Mouse (Mus musculus) lung, postnatal 0 days (tissue): Measurements from ENCODE around the gene Zbtb7a.

Experiments used
- CTCF ChIP-seq: IDR thresholded peaks from 2 replicates; pipeline ENCODE4 v1.5.1; 2016; ENCODE audit warnings: antibody characterized with exemption, mild to moderate bottlenecking
- EP300 ChIP-seq: IDR thresholded peaks from 2 replicates; pipeline ENCODE4 v1.6.1; 2016; ENCODE audit warnings: antibody characterized with exemption, mild to moderate bottlenecking, control low read depth

DNA sequence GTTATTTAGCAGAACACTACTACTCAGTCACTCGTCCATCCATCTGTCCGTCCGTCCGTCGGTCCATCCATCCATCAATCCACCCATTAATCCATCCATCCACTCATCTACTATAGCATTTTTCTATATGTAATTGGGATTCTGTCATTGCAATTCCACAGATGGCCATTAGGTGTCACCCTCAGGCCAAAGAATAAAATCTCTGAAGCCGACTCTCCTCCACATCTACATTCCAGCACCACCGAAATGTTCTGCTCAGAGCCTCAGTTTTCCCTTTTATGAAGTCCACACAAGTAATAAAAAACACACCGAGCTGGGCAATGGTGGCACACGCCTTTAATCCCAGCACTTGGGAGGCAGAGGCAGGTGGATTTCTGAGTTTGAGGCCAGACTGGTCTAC lies 63.2 kb downstream of the Zbtb7a start:
- no peak for TF ChIP-seq EP300
- peak; percentile 88 for TF ChIP-seq CTCF
